Mouse (Mus musculus): ENCODE results near the gene Tiam1.

DNA sequence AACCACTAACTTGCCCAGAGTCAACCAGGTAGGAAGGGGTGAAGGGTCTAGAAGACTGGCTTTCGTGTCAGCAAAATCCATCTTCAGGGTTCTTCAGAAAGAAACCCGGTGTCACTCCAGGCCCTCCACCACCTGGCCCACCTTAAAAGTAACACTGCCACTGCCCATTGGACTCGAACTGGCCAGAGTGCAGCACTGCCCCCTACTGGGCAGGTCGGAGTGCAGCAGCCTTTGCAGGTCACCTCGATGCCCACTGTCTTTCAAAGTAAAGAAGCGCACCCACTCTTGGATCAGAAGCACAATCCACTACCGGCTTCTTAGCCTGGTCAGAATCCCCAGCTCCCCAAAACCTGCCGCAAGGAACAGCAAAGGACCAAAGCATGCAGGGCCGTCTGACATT is 247.2 kb downstream of the Tiam1 start:
- TF ChIP-seq CTCF (IDR thresholded peaks at IDR 0.05; ENCODE audit: control insufficient read depth, insufficient read depth, low read length) (peak; percentile 83), POLR2A (IDR thresholded peaks at IDR 0.05; ENCODE audit: borderline replicate concordance, control insufficient read depth, low read depth, low read length) (no peak)
